Mouse (Mus musculus): ENCODE measurements at regions not wholly inside any gene's neighbourhood (a gene's known extent, or its start where the extent isn't known, plus 50 kb on each side); places are given as distances from the start of the nearest gene placed in this dataset.

DNA sequence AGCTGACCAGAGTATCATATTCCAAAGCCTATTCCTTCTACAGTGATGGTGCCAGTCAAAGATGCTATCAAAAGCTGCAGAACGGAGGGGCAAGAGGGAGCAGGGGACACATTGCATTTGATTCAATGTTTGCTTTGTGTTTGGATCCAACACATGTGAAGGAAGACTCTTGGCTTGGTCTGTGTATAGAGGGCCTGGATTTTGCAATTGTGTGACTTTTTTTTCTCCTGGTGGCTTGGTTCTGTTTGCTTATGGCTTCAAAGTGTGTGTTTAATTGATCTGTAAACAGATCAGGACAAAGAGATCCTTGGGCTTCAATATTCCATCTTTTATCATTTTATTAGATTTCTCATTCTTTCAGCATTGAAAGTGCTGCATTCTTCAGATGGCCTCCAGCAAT, 504.2 kb downstream of the Slc4a3 start:
- no peak for ATAC-seq (replicated peaks; ENCODE audit: low FRiP score, poor library complexity, severe bottlenecking)

DNA sequence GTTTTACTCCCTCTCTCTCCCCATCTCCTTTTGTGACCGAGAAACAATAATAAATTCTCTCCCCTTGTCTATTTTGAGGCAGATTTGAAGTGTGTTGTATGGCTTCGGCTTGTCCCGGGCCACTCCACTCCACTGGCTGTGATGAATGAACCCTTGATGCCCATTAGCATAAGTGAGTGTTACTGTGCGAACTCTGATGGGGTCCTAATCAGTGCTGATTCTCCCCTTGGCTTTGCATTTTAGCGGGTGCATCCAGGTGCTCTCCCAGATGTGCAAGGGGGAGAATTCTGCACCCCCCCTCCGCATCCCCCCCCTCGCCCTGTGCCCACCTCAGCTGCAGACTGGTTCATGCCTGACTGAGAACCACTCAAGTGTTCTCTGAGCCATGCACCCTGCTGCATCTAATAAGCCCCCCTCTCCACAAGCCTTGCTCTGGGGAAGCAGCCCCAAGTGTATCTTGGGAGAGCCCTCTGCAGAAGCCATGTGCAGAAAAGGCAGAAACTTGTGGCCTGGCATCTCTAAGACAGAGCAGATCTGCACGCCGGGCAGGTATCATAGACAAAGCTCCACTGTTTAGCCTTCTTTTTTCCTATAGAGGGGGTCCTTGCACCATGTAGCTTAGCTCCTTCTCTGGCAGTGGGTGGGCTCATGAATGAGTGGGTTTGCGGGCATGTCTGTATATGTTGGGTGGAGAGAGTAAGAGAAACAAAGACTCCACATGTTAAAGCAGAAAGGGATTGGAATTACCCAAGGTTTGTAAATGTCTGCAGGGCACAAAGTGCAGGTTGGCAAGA, 507.5 kb downstream of the Slc4a3 start:
- no peak for ATAC-seq (replicated peaks; ENCODE audit: low FRiP score, poor library complexity, severe bottlenecking)

DNA sequence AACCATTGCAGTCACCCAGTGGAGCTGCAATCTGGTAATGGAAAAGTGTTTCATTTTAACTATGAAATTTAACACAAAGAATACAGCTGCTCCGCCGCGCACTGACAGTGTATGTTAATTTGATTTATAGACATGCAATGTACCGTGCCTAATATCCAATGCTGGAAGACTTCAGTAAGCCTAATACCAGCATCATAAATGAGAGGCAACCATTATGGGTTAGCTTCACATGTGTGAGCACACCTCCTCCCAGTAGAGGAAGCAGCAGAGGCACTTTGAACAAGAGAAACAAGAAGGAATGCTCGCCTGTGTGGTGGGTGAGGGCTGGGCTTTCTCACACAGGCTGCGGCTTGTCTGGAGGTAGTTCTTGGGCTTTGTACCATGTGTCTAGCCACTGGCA, 519.7 kb downstream of the Slc4a3 start:
- ATAC-seq (replicated peaks; ENCODE audit: low FRiP score, poor library complexity, severe bottlenecking): no peak

DNA sequence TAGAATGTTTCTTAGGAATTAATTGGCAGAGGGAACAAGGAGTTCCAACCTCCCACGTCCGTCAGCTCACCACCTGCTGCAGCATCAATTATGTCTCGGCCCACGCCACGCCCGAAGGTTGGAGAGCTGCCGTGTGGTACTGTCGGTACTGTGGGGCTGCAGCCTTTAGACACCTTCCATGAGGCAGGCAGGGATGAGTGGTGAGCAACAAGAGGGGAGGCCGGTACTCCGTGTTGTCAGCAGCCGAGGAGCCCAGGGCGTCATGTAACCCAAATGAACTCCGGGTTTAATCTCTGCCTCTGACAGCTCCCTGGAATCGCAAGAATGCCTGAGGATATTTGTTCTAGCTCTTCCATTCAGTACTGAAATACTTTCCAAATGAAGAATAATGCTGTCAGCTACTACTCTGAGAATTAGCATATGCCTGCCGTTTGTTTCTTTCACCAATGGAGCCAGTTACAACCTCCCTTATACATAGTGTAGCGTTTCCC, 524.8 kb downstream of the Slc4a3 start:
- no peak for ATAC-seq (replicated peaks; ENCODE audit: low FRiP score, poor library complexity, severe bottlenecking)

DNA sequence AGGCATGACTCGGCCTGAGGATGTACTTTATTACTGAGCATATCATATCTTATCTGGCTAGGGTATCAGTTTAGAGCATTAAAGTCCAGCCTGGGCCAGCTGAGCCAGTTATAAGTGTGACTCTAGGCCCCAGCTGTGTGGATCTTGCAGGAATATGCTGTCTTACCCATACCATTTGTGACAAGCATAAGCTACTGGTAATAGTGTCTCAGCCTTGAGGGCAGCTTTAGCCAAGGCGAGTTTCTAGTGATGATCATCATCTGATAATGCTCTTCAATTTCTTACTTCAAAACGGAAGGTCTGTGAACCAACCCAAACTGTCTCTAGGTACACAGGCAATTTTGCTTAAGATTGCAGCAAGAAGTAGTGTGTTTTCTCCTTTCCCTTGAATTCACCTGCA, 529.1 kb downstream of the Slc4a3 start:
- no peak for ATAC-seq (replicated peaks; ENCODE audit: low FRiP score, poor library complexity, severe bottlenecking)

DNA sequence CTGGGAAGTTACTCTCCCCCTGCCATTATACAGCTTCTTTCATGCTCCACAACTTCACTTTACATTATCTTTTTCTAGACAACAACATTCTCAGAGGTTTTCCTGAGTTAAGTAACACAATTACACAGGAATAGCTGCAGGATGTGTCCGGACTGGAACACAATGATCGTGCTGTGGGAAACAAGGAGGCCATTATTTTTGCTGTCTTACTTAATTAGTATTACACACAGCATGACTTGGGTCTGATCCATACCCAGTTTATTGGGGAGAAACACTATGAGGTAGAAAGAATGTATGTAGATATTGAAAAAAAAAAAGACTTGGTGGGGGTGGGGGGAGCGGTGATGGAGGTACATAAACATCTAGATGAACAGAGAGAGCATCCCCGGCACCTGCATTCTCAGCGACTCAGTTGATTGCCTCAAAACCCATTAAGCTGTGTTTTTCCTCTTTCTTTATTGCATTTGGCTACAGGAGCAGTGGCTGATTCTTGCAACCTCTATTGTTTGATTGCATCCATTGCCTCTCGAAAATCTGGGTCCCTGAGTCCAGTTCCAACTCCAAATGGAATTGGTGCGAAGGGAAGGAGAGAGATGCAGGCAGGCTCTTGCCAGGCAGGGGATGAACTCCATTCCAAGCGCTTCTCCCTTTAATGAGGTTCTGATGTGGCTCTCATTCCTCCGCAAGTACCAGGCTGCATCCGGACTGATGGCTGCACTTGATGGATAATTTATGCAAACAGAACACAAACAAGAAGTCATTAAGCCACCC, 529.8 kb downstream of the Slc4a3 start:
- ATAC-seq (replicated peaks; ENCODE audit: low FRiP score, poor library complexity, severe bottlenecking): no peak

DNA sequence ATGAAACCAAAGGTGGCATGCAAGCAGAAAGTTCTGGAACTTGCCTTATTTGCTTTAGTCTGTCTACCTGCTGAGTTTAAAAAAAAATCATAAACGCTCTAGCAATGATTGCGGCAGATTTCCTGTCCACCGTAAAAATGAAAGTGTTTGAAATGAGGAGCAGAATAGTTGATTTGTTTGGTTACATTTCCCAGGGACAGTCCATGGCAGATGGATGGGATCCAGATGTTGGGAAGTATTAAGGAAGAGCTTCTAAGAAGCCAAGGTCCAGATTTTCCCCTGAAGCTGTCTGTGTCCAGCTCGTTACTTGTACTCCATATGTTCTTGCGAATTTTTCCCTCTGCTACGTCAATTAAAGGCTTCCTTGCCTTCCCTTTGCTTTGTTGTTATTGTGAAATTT, 534.2 kb downstream of the Slc4a3 start:
- no peak for ATAC-seq (replicated peaks; ENCODE audit: low FRiP score, poor library complexity, severe bottlenecking)

DNA sequence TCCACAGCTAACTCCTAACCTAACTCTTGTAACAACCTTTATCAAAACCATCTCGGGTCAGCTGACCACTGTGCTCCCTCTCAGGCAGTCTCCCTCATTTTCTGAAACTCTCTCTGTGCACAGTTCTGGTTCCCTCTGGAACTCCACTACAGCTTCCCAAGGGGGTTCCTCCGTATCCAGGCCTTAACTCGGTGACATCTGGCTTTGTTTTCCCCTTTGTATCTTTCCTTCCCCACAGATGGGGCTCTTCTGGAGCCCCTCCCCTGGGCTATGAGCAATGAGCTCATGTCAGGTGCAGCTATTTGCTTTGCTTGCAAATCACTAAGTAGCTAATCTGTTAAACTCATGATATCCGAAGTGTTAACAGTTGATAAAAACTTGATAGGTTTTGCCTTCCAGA, 535.6 kb downstream of the Slc4a3 start:
- ATAC-seq (replicated peaks; ENCODE audit: low FRiP score, poor library complexity, severe bottlenecking): no peak

DNA sequence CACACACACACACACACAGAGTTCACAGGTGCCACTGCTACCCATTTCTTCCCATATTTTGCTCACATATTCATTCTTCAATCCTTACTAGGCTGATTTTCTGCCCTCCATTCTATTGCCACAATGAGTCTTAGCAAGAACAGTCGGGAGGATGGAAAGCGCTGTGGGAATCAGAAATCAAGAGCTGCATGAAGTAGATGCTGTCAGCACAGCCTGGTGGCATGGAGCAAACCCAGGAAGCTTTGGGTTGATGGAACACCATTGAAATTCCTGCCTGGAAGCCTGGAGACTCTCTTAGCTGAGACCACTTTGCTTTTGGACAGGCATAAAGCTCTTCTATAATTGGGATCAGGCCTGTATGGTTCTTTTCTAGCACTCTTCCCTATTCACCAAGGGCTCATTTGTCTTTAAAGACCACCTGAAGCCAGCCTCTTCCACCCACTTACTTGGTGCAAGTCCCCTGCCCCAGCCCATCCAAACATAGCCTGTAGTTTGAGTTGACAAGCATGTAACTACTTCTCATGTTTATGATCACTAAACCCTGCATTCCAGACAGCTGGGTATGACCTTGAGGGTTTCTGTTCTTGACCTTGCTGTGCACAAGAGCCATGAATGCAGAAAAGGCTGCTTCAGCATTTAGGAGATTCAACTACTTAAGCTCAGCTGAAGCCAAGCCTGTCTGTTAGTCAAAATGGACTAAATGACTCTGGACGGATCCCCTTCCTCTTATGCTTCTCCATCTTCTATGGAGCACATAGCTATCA, 537.4 kb downstream of the Slc4a3 start:
- no peak for ATAC-seq (replicated peaks; ENCODE audit: low FRiP score, poor library complexity, severe bottlenecking)

DNA sequence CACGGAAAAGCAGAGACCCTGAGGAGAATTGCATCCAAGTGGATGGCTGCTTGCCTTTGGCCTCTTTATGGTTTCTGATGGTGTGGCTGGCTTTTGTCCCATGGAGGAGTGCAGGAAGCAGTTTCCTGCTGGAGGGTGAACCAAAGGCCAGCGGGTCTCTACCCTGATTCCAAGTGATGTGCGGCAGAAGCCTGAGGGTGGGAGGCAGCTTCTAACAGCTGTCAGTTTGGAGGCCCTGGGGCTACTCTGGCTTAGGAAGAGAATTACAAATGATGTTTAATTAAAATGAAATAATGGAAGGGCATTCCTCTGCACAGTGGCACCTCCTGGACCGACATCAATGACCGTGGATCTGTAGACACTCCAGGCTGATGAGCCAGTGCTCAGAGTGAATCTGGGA, 545.0 kb downstream of the Slc4a3 start:
- no peak for ATAC-seq (replicated peaks; ENCODE audit: low FRiP score, poor library complexity, severe bottlenecking)

DNA sequence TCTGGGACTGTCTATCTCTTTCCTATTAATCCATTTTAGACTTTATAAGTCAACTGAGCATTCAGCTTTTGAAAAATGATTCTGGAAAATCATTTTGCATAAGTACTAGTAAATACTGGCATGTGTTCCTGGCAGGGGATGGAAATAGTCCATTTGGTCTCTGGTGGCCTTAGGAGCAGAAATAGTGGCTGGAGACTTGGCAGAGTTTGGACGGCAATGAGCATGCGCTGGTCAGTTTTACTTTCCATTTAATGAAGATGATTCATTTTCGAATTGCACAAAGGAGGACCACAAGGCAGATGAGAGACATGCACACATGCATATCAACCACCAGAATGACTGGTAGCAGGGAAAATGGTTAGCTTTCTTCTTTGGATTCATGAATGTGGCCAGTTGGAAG, 567.2 kb downstream of the Slc4a3 start:
- no peak for ATAC-seq (replicated peaks; ENCODE audit: low FRiP score, poor library complexity, severe bottlenecking)

DNA sequence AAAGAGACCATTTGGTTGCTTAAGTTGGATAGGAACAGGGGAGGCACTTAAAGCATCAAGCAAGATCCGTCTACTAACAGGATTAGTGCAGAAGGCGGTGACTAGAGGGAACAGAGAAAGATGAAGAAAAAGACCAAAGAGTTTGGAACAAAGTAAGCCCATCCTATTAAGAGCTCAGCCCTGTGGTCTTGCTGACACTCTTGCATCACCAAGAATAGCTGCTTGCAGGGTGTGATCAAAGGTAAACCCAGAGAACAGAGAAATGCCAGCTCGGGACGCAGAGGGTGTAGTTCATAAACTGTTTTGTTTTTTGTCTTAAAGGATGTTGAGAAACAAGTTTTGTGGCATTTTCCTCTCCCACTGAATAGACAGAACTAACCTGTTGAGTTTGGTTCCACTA, 574.8 kb downstream of the Slc4a3 start:
- no peak for ATAC-seq (replicated peaks; ENCODE audit: low FRiP score, poor library complexity, severe bottlenecking)

DNA sequence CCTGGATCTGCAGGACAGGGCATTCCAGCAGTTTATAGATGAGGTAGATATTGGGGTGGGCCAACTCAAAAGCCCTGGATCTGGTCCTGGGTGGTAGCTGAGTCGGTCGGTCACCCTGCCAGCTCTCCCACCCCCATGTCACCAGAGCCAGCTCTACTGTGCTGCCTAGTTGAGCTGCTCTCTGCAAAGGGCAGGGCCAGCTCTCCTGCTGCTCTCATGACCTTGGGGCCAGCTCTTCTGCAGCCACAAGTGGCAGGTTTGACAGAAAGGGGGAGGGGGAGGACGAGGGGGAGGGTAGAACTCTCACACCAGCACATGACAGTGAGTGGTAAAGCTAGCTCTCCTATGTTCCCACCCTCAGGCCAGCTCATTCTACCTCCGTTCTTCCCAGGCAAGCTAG, 584.3 kb downstream of the Slc4a3 start:
- no peak for ATAC-seq (replicated peaks; ENCODE audit: low FRiP score, poor library complexity, severe bottlenecking)

DNA sequence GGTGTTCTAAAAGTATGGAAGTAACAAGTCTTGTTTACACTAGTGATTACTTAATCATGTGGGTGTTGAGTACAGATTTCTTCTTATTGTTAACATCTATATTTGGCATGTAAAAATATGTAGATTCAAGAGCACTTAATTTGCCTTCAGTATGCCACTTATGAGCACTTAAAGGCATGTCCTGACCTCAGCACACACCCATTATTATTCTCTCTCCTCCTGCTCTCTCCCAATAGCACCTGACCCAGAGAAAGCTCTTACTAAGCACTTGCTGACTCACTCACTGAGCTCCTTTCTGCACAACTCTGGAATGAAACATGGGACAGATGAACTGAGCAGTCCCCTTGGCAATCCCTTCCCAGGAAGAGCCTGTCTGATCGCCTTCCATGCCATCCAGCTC, 590.7 kb downstream of the Slc4a3 start:
- ATAC-seq (replicated peaks; ENCODE audit: low FRiP score, poor library complexity, severe bottlenecking): no peak

DNA sequence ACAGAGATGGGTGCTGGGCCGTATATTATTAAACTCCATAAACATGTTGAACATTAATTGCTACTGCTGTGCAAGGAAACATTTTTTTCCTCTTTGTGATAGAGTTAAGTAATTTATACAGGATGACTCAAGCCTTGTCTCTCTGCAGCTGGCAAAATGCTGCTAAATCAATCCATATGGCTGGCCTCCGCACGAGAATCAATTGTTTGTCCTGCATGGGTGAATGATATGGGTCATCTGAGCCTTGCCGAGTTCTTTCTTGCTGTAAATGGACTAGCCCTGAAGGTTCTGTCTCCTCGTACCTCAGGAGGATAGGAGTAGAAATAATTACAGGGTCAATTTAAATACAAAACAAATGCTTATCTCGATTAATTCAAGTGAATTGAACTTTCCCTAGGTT, 591.6 kb downstream of the Slc4a3 start:
- ATAC-seq (replicated peaks; ENCODE audit: low FRiP score, poor library complexity, severe bottlenecking): no peak

DNA sequence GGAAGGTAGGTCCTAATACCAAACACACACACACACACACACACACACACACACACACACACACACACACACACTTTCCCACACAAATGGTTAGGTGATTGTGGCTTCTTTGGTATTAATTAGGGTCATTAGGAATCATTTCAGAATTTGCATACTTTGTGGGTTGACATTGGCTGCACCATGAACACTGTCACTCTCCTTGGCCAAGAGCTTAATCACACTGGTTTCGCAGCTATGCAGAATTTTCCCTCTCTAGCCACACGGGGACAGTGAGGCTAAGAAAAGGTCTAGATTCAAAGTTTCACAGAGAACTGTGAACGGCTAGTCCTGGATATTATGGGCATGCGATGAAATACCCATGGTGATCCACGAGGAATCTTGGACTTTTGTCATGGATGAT, 597.5 kb downstream of the Slc4a3 start:
- ATAC-seq (replicated peaks; ENCODE audit: low FRiP score, poor library complexity, severe bottlenecking): no peak

DNA sequence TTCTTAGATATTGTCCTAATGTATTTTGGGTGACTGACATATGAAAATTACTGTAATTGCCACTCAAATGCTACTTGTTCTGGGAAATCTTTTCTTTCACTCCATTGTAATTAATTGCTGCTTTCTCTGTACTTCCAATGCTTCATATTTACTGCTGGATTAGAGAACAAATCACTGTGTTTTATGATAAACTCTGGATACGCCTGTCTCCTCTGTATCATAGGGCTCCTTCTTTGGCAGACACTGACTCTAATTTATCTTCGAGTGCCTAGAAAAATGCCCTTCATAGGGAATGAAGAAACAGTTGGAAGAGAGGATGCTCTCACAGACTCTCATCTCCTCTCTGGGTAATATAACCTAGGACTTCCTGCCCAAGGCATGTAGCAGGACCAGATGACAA, 602.9 kb downstream of the Slc4a3 start:
- no peak for ATAC-seq (replicated peaks; ENCODE audit: low FRiP score, poor library complexity, severe bottlenecking)

DNA sequence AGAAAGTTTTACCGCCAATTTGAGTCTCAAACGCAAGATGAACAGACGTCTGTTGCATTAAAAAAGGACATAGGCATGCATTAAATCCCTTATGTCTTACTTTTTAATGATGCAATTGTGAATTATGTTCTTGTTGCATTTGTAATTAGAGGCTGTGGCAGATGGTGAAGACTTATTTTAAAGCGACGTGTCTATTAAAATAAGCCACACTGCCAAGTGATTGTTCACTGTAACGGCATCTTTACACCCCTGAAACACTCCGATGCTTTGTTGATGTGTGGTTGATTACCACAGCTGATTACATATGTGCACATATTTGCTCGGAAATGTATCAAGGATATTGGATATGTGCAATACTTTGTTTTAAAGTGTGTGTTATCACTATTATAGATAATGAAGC, 610.2 kb downstream of the Slc4a3 start:
- ATAC-seq (replicated peaks; ENCODE audit: low FRiP score, poor library complexity, severe bottlenecking): no peak

DNA sequence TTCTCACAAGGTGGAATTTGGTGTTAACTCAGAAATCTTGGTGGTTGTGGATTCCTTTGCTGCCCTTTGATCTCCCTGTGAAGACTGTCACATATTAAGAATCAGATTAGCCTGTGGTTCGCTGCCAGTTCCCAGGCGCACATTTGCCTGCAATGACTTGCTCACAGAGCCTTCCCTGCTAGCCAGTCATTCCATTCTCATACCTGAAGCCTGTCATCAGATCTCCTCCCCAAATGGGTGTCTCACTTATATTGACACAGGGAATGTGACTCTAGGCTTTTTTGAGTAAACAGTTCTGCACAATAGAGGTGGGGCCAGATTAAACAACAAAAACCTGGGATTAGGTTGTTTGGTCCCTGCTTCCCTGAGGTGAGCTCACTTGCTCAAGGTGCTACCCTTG, 621.4 kb downstream of the Slc4a3 start:
- no peak for ATAC-seq (replicated peaks; ENCODE audit: low FRiP score, poor library complexity, severe bottlenecking)

DNA sequence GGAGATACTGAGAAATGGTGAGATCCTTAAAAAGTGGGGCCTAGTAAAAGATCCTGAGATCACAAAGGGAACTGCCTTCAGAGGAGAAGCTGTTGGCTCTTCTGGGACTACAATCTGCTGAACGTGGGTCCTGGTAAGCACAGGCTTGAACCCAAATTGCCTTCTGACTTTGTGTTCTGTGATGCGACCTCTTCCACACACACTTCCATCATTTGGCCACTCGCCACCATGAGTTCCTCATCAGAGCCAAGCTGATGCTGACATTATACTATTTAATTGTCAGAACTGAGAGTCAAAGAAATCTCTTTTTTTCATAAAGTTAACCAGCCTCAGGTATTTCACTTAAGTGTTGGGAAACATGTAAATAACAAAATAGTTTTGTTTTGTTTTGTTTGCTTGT, 635.1 kb downstream of the Slc4a3 start:
- ATAC-seq (replicated peaks; ENCODE audit: low FRiP score, poor library complexity, severe bottlenecking): no peak

DNA sequence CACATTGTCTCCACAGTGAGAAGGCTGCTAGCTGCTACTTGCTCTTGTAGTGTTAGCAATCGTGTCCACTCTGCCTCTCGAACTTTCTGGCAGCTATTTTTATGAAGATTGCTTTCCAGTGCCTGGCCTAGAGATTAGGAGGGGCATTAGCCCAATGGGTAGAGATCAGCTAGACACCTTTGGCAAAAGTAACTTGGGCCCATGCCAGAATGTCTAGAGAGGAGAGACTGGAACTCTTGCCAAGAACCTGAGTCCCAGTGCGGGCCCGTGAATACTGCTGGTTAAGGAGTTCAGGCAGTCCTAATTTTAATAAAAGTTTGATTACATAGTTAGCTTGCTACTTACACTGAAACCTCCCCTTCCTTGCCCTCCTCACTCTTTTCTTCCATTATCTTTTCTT, 648.8 kb downstream of the Slc4a3 start:
- ATAC-seq (replicated peaks; ENCODE audit: low FRiP score, poor library complexity, severe bottlenecking): no peak
